Mouse (Mus musculus) heart, embryonic 11.5 days (tissue): Measurements from ENCODE around the gene 4933430I17Rik. TPM values are rescaled to one million over a fixed set of nuclear protein-coding genes. Genes with fewer than 3 reads are reported as not detected.

Experiments
- ATAC-seq: fragments of 200-750 bp; cut with Nextera tagmentation; replicated peaks from 2 replicates; pipeline ENCODE4 v1.8.0; 2017; ENCODE audit warnings: moderate library complexity; ENCODE audit not compliant: insufficient number of reproducible peaks, low FRiP score, low TSS enrichment
- H3K27ac ChIP-seq: fragments of 300-500 bp; sonication (generic); 2 replicates; pipeline ENCODE4 v1.5.1; 2014; ENCODE audit warnings: mild to moderate bottlenecking, low read depth, low read length
- H3K27me3 ChIP-seq: fragments of 300-500 bp; sonication (generic); 2 replicates; pipeline ENCODE4 v1.6.1; 2014; ENCODE audit warnings: mild to moderate bottlenecking, low read length, mixed read lengths; ENCODE audit not compliant: control insufficient read depth, insufficient read depth
- H3K36me3 ChIP-seq: fragments of 300-500 bp; sonication (generic); 2 replicates; pipeline ENCODE4 v1.6.1; 2014; ENCODE audit warnings: mild to moderate bottlenecking, low read length, moderate library complexity, mixed read lengths; ENCODE audit not compliant: control insufficient read depth, insufficient read depth
- H3K4me1 ChIP-seq: fragments of 300-500 bp; sonication (generic); 2 replicates; pipeline ENCODE4 v1.6.1; 2014; ENCODE audit warnings: low read length; ENCODE audit not compliant: control insufficient read depth, insufficient read depth
- H3K4me2 ChIP-seq: fragments of 300-500 bp; sonication (generic); 2 replicates; pipeline ENCODE4 v1.6.1; 2014; ENCODE audit warnings: mild to moderate bottlenecking, moderate library complexity
- H3K4me3 ChIP-seq: fragments of 300-500 bp; sonication (generic); 2 replicates; pipeline ENCODE4 v1.5.1; 2014; ENCODE audit warnings: low read depth, low read length
- H3K9ac ChIP-seq: fragments of 300-500 bp; sonication (generic); 2 replicates; pipeline ENCODE4 v1.6.1; 2014; ENCODE audit warnings: mild to moderate bottlenecking, low read depth, low read length, moderate library complexity
- H3K9me3 ChIP-seq: fragments of 300-500 bp; sonication (generic); replicated peaks from 2 replicates; pipeline ENCODE4 v1.6.1; 2016; ENCODE audit warnings: low read length; ENCODE audit not compliant: control insufficient read depth
- WGBS: fragments of 180-500 bp; shearing (Covaris S2); extraction: QIAGEN DNeasy Blood & Tissue Kit; methylation state at CpG from one replicate; pipeline ENCODE4 v1.1.7; 2014; ENCODE audit not compliant: insufficient replicate concordance; 5-methylcytosine and 5-hydroxymethylcytosine counted together
- polyA plus RNA-seq: library from polyadenylated mRNA; unstranded; fragments of >200 nt; fragmentation: Nextera tagmentation; extraction: Ambion mirVana; gene quantifications from 2 replicates; pipeline ENCODE4 v1.2.1, GENCODE M21; 2014

Gene 4933430I17Rik
- polyA plus RNA-seq, 1 experiment from 2014 or later, result 0.34 TPM

- H3K36me3 ChIP-seq, result peaks cover 47% of the 10 kb centered on the region
- no peak overlapping the region for H3K4me3 ChIP-seq
- H3K4me2 ChIP-seq, result no peak overlapping the region
- no peak overlapping the region for H3K27ac ChIP-seq
- no peak overlapping the region for H3K9ac ChIP-seq
- no peaks in the 10 kb centered on the region for H3K27me3 ChIP-seq
- WGBS, result 91% methylated on average over 11 of the region's 11 CpGs
- no peak for ATAC-seq
- H3K9me3 ChIP-seq, result no peaks in the 10 kb centered on the region
- no peaks in the 10 kb centered on the region; the same call in 1 of the 2 replicates for H3K4me1 ChIP-seq
Observed at GRCm38 (mm10) chr4:62509946-62510345, 15.2 kb upstream of the 4933430I17Rik start.

- H3K4me3 ChIP-seq, result 0 out of 2 replicates have a peak overlapping the region, but pooled peaks have one; percentile 5
- no peaks in the 10 kb centered on the region for H3K9me3 ChIP-seq
- peaks cover 27% of the 10 kb centered on the region for H3K4me1 ChIP-seq
- no peaks in the 10 kb centered on the region for H3K27me3 ChIP-seq
- no peak for ATAC-seq
- peaks cover 37% of the 10 kb centered on the region for H3K36me3 ChIP-seq
- peak overlapping the region; percentile 14; the same call in 1 of the 2 replicates for H3K4me2 ChIP-seq
- H3K9ac ChIP-seq, result no peak overlapping the region
- WGBS, result 50% methylated on average over 11 of the region's 11 CpGs
- 0 out of 2 replicates have a peak overlapping the region, but pooled peaks have one; percentile 10 for H3K27ac ChIP-seq
Observed at GRCm38 (mm10) chr4:62513998-62514506, 11.1 kb upstream of the 4933430I17Rik start.

- 76% methylated on average over 7 of the region's 7 CpGs for WGBS
- Histone ChIP-seq H3K4me2 (peak overlapping the region; percentile 68), H3K4me3 (peak overlapping the region; percentile 32), H3K9me3 (no peaks in the 10 kb centered on the region), H3K9ac (peak overlapping the region; percentile 43; the same call in 1 of the 2 replicates), H3K27ac (peak overlapping the region; percentile 86), H3K36me3 (peaks cover 28% of the 10 kb centered on the region), H3K4me1 (peaks cover 27% of the 10 kb centered on the region), H3K27me3 (no peaks in the 10 kb centered on the region)
- no peak for ATAC-seq
Observed at GRCm38 (mm10) chr4:62514995-62515394, 10.2 kb upstream of the 4933430I17Rik start.

GRCm38 (mm10) chr4:62515490-62515889, 9.7 kb upstream of the 4933430I17Rik start:
- H3K9ac ChIP-seq, result peak overlapping the region; percentile 59
- 40% methylated on average over 3 of the region's 3 CpGs for WGBS
- H3K4me1 ChIP-seq, result peaks cover 29% of the 10 kb centered on the region
- no peaks in the 10 kb centered on the region for H3K9me3 ChIP-seq
- peak overlapping the region; percentile 86 for H3K27ac ChIP-seq
- peak overlapping the region; percentile 68 for H3K4me2 ChIP-seq
- peaks cover 23% of the 10 kb centered on the region for H3K36me3 ChIP-seq
- H3K4me3 ChIP-seq, result peak overlapping the region; percentile 32
- ATAC-seq, result no peak
- no peaks in the 10 kb centered on the region for H3K27me3 ChIP-seq

- WGBS, result 24% methylated on average over 2 of the region's 2 CpGs
- H3K27ac ChIP-seq, result peak overlapping the region; percentile 86
- no peaks in the 10 kb centered on the region for H3K27me3 ChIP-seq
- peak overlapping the region; percentile 32 for H3K4me3 ChIP-seq
- H3K4me1 ChIP-seq, result peaks cover 29% of the 10 kb centered on the region
- H3K36me3 ChIP-seq, result peaks cover 17% of the 10 kb centered on the region
- H3K9me3 ChIP-seq, result no peaks in the 10 kb centered on the region
- peak; percentile 33 for ATAC-seq
- peak overlapping the region; percentile 59 for H3K9ac ChIP-seq
- peak overlapping the region; percentile 68 for H3K4me2 ChIP-seq
Observed at GRCm38 (mm10) chr4:62516079-62516478, 9.1 kb upstream of the 4933430I17Rik start.

GRCm38 (mm10) chr4:62516579-62516978, 8.6 kb upstream of the 4933430I17Rik start:
- Histone ChIP-seq H3K4me2 (peak overlapping the region; percentile 68), H3K4me3 (peak overlapping the region; percentile 32), H3K9me3 (no peaks in the 10 kb centered on the region), H3K36me3 (peaks cover 14% of the 10 kb centered on the region), H3K27me3 (no peaks in the 10 kb centered on the region), H3K27ac (peak overlapping the region; percentile 86), H3K4me1 (peaks cover 29% of the 10 kb centered on the region), H3K9ac (peak overlapping the region; percentile 59)
- ATAC-seq, result peak; percentile 73
- WGBS, result 73% methylated on average over 1 of the region's 1 CpGs

- Histone ChIP-seq H3K4me3 (peak overlapping the region; percentile 57; the same call in 1 of the 2 replicates), H3K27ac (peak overlapping the region; percentile 86), H3K27me3 (no peaks in the 10 kb centered on the region), H3K36me3 (peaks cover 9% of the 10 kb centered on the region), H3K9ac (peak overlapping the region; percentile 10; the same call in 1 of the 2 replicates), H3K9me3 (no peaks in the 10 kb centered on the region), H3K4me1 (peaks cover 29% of the 10 kb centered on the region), H3K4me2 (peak overlapping the region; percentile 68)
- ATAC-seq, result no peak
- 77% methylated on average over 8 of the region's 8 CpGs for WGBS
Observed at GRCm38 (mm10) chr4:62517046-62517445, 8.1 kb upstream of the 4933430I17Rik start.

- Histone ChIP-seq H3K4me2 (peak overlapping the region; percentile 68), H3K27ac (peak overlapping the region; percentile 86), H3K27me3 (no peaks in the 10 kb centered on the region), H3K9ac (peak overlapping the region; percentile 10; the same call in 1 of the 2 replicates), H3K9me3 (no peaks in the 10 kb centered on the region), H3K4me1 (peaks cover 29% of the 10 kb centered on the region), H3K4me3 (peak overlapping the region; percentile 57), H3K36me3 (peaks cover 7% of the 10 kb centered on the region; the same call in 1 of the 2 replicates)
- no peak for ATAC-seq
- 73% methylated on average over 10 of the region's 10 CpGs for WGBS
Observed at GRCm38 (mm10) chr4:62517538-62518415, 7.4 kb upstream of the 4933430I17Rik start.
